Mouse (Mus musculus): ENCODE measurements around the gene Prune2.

DNA sequence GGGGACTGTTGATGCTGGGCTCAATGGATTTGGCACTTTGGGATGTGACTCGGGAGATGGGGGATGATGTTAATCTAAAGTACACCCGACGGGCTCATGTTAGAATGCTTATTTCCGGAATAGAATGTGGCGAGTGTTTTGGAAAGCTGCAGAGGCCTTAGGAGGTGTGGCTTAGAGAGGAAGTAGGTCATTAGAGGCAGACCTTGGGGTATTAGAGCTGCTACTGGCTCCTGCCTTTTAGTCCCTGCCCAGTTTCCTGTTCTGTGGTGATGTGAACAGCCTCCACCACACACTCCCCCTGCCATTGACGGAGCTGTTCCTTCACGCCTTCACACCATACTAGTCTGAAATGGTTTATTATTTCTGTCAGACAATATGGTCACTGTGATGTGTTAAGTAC lies 196.5 kb downstream of the Prune2 start:
- TF ChIP-seq CTCF (IDR thresholded peaks at IDR 0.05; ENCODE audit: insufficient read depth, low read length) (no peak), POLR2A (IDR thresholded peaks at IDR 0.05; ENCODE audit: borderline replicate concordance, extremely low read depth, low read depth, low read length) (no peak)
